Comparison of ENCODE assay signal across 22 mouse cellular contexts in the genomic region with DNA sequence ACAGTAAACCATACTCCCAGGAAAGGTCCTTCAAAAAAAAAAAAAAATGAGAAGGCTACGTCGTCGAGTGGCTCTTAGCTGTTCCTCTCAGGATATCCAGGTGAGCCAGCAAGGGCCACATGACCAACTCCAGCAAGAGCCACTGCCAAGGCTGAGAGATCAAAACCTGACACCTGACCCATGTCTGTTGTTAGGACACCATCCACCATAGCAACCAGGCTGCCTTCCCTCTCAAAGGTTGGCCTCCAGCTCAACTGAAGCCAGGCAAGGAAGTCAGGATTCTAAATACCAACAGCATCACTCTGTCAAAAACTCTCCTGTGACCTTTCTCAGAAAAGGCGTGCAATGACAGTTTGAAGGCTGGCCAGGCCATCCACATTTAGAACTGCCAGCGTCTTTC.
DNase-seq lines count a peak whose midpoint lies in the region; ATAC-seq and TF ChIP-seq lines count a peak whose summit lies in the region.
"Had no signal": no experiment of that assay in that cellular context is flagged by ENCODE, and none has a peak within 500 bp of the region (broad histone marks: within the 10 kb centered on the region; RNA-seq: fewer than 3 reads in every experiment).

No protein-coding gene starts in this region.

- no peak overlapping the region for H3K4me3 ChIP-seq in heart, adult 2 months
- H3K4me3 ChIP-seq in lung, adult 2 months (replicated peaks; ENCODE audit: extremely low read depth, low read depth, low read length) = no peak overlapping the region
- no peak overlapping the region for H3K4me3 ChIP-seq in forebrain, embryonic 12.5 days (replicated peaks)
- H3K4me3 ChIP-seq: embryonic facial prominence, embryonic 10.5 days; hindbrain, embryonic 10.5 days; intestine, embryonic 15.5 days; layer of hippocampus, adult 2 months; limb, embryonic 12.5 days; liver, embryonic 12.5 days; lung, embryonic 15.5 days had no signal

- H3K4me1 ChIP-seq in heart, adult 2 months (ENCODE audit: control insufficient read depth, insufficient read depth, low read length) = peaks cover 2% of the 10 kb centered on the region; the same call in 1 of the 2 replicates
- H3K4me1 ChIP-seq in lung, adult 2 months (ENCODE audit: control insufficient read depth, insufficient read depth, low read length) = no peaks in the 10 kb centered on the region; the same call in 1 of the 2 replicates
- no peaks in the 10 kb centered on the region for H3K4me1 ChIP-seq in forebrain, embryonic 12.5 days
- H3K4me1 ChIP-seq: hindbrain, embryonic 10.5 days; intestine, embryonic 15.5 days; lung, embryonic 15.5 days had no signal

- peak overlapping the region; percentile 8 for H3K27ac ChIP-seq in heart, adult 2 months
- no peak overlapping the region for H3K27ac ChIP-seq in forebrain, embryonic 12.5 days
- H3K27ac ChIP-seq: embryonic facial prominence, embryonic 10.5 days; hindbrain, embryonic 10.5 days; intestine, embryonic 15.5 days; layer of hippocampus, adult 2 months; limb, embryonic 12.5 days; liver, embryonic 12.5 days; lung, embryonic 15.5 days had no signal

- H3K27me3 ChIP-seq in heart, adult 2 months (ENCODE audit: control insufficient read depth, insufficient read depth, low read length) = no peaks in the 10 kb centered on the region
- H3K27me3 ChIP-seq in forebrain, embryonic 12.5 days = no peaks in the 10 kb centered on the region
- H3K27me3 ChIP-seq: intestine, embryonic 15.5 days; limb, embryonic 12.5 days; liver, embryonic 12.5 days; lung, embryonic 15.5 days had no signal

- H3K9ac ChIP-seq in heart, adult 2 months (ENCODE audit: low read depth, low read length) = no peak overlapping the region
- H3K9ac ChIP-seq in forebrain, embryonic 12.5 days = no peak overlapping the region
- H3K9ac ChIP-seq: intestine, embryonic 15.5 days; limb, embryonic 12.5 days; liver, embryonic 12.5 days; lung, embryonic 15.5 days had no signal

- peaks cover 6% of the 10 kb centered on the region for H3K36me3 ChIP-seq in heart, adult 2 months (ENCODE audit: control insufficient read depth, insufficient read depth, low read length)
- no peaks in the 10 kb centered on the region for H3K36me3 ChIP-seq in forebrain, embryonic 12.5 days (replicated peaks)
- H3K36me3 ChIP-seq: embryonic facial prominence, embryonic 10.5 days; hindbrain, embryonic 10.5 days; intestine, embryonic 15.5 days; limb, embryonic 12.5 days; liver, embryonic 12.5 days; lung, embryonic 15.5 days had no signal

- no peak for TF ChIP-seq CTCF in heart, adult 2 months (IDR thresholded peaks at IDR 0.05)
- TF ChIP-seq CTCF in lung, adult 2 months (IDR thresholded peaks at IDR 0.05; ENCODE audit: insufficient read depth, low read length) = no peak

- 61% methylated on average over 5 of the region's 5 CpGs for WGBS in heart, adult 2 months
- WGBS in lung, adult 2 months = 70% methylated on average over 5 of the region's 5 CpGs
- 88% methylated on average over 5 of the region's 5 CpGs for WGBS in forebrain, embryonic 12.5 days

- no peaks in the 10 kb centered on the region for H3K79me2 ChIP-seq in heart, adult 2 months (replicated peaks; ENCODE audit: control insufficient read depth, insufficient read depth, low read length)

- H3K4me2 ChIP-seq in forebrain, embryonic 12.5 days = no peak overlapping the region
- H3K4me2 ChIP-seq: intestine, embryonic 15.5 days; limb, embryonic 12.5 days; liver, embryonic 12.5 days; lung, embryonic 15.5 days had no signal

- TF ChIP-seq EP300 in heart, adult 2 months (IDR thresholded peaks at IDR 0.05; ENCODE audit: insufficient read depth, low read depth, low read length) = peak; percentile 83

- no peak for ATAC-seq in forebrain, embryonic 12.5 days (ENCODE audit: low FRiP score)
- ATAC-seq: hindbrain, embryonic 16.5 days; intestine, embryonic 15.5 days; liver, embryonic 12.5 days had no signal

- TF ChIP-seq POLR2A in heart, adult 2 months (IDR thresholded peaks at IDR 0.05; ENCODE audit: insufficient read depth, low read depth, low read length) = no peak
- no peak for TF ChIP-seq POLR2A in lung, adult 2 months (IDR thresholded peaks at IDR 0.05; ENCODE audit: borderline replicate concordance, extremely low read depth, low read depth, low read length)

- no peaks in the 10 kb centered on the region for H3K9me3 ChIP-seq in forebrain, embryonic 12.5 days
- H3K9me3 ChIP-seq: embryonic facial prominence, embryonic 10.5 days; hindbrain, embryonic 10.5 days; intestine, embryonic 15.5 days; limb, embryonic 12.5 days; liver, embryonic 12.5 days; lung, embryonic 15.5 days had no signal

- intact Hi-C loops in heart, adult 2 months (cut with DNase I) = no loop called here
- intact Hi-C loops in heart, postnatal 25 days (cut with DNase I) = no loop called here

- DNase-seq in heart, adult 2 months = peak in 1 of 2 experiments; percentile 67
- no peak for DNase-seq in heart, postnatal 25 days (ENCODE audit: low spot score)
- peak; percentile 72 to 81 for DNase-seq in lung, adult 18-20 months
- no peak for DNase-seq in lung, adult 2 months
- peak; percentile 35 for DNase-seq in lung, postnatal 10 days
- DNase-seq in cerebellum, postnatal 25 days = no peak
- DNase-seq: adrenal gland, adult 2 months; cerebellum, adult 11 months; cerebellum, adult 9-11 months; kidney, adult 8-10 months; midbrain, embryonic 14.5 days; spleen, adult 18-20 months; thymus, postnatal 36 days had no signal

Comparison
In these comparisons a context has a peak if more than half of its experiments do, and no peak if none do; other contexts are left out.
1. DNase-seq: peak in lung, adult 18-20 months (2 of 2) and lung, postnatal 10 days (single experiment); none in heart, postnatal 25 days (single experiment), lung, adult 2 months (single experiment) and cerebellum, postnatal 25 days (0 of 2).